Comparison of ENCODE assay signal across 8 mouse cellular contexts in the genomic region with DNA sequence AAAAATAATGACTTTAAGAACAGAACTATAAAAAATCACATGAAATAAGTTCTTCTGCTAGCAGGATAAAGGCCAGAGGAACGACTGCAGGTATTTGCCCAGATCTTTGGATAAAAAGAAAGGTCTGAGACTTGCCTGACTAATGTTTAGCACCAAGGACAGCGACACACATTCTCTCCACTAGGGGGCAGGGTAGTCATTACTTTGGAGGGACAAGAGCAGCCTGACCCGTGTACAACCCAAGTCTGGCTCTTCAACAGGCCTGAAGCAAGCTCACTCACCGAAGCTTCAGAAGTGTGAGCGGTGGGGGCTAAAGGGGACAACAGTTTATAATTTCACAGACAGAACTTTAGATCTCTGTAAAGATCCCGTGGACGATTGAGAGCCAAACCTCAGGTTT.
DNase-seq lines count a peak whose midpoint lies in the region; ATAC-seq and TF ChIP-seq lines count a peak whose summit lies in the region.

No protein-coding gene starts in this region.

- no peak for TF ChIP-seq EP300 in CH12.LX (IDR thresholded peaks at IDR 0.05; ENCODE audit: low read length)

- peak; percentile 61 to 84 for TF ChIP-seq CTCF in CH12.LX (conservative IDR thresholded peaks at IDR 0.05 in 1 of 2, IDR thresholded peaks at IDR 0.05 in 1 of 2; ENCODE audit: low read depth in 2 of 2, low read length in 2 of 2)
- TF ChIP-seq CTCF in lung, adult 2 months (IDR thresholded peaks at IDR 0.05; ENCODE audit: insufficient read depth, low read length), result peak; percentile 89

- H3K27ac ChIP-seq in CH12.LX (ENCODE audit: insufficient read depth, low read depth), result no peak overlapping the region

- peaks cover 0 to 7% of the 10 kb centered on the region in 2 experiments; a peak in 1 of 4 replicates for H3K4me1 ChIP-seq in CH12.LX (ENCODE audit: control insufficient read depth in 1 of 2, insufficient read depth in 2 of 2)
- H3K4me1 ChIP-seq in lung, adult 2 months (ENCODE audit: control insufficient read depth, insufficient read depth, low read length), result no peaks in the 10 kb centered on the region

- peak; percentile 77 for DNase-seq in CH12.LX (ENCODE audit: extremely low read depth)
- DNase-seq in adrenal gland, postnatal 14 days, result peak; percentile 88
- DNase-seq in embryo, embryonic 11.5 days (ENCODE audit: low read depth, low spot score), result peak; percentile 81
- DNase-seq in kidney, postnatal 36 days, result peak; percentile 73 to 89
- peak; percentile 78 for DNase-seq in lung, adult 2 months
- peak; percentile 94 for DNase-seq in retina, embryonic 14.5 days (ENCODE audit: low spot score)
- DNase-seq in thymus, postnatal 36 days, result peak; percentile 36 to 48

- no peak overlapping the region for H3K4me3 ChIP-seq in CH12.LX (replicated peaks in 1 of 3; ENCODE audit: low read depth in 2 of 3, low read length in 2 of 3, poor library complexity in 1 of 3)
- no peak overlapping the region for H3K4me3 ChIP-seq in lung, adult 2 months (replicated peaks; ENCODE audit: extremely low read depth, low read depth, low read length)

- H3K9ac ChIP-seq in CH12.LX (ENCODE audit: insufficient read depth, low read depth), result no peak overlapping the region

- H3K4me2 ChIP-seq in CH12.LX (ENCODE audit: insufficient read depth, low read depth, poor library complexity, severe bottlenecking), result no peak overlapping the region

- TF ChIP-seq POLR2A in CH12.LX (IDR thresholded peaks at IDR 0.05; ENCODE audit: low read depth, low read length), result no peak
- no peak for TF ChIP-seq POLR2A in lung, adult 2 months (IDR thresholded peaks at IDR 0.05; ENCODE audit: borderline replicate concordance, extremely low read depth, low read depth, low read length)

- peak; percentile 84 for ATAC-seq in granulocyte monocyte progenitor cell, adult 5-6 weeks (replicated peaks; ENCODE audit: poor library complexity, severe bottlenecking)

- 23% methylated on average over 7 of the region's 7 CpGs for WGBS in lung, adult 2 months

- H3K9me3 ChIP-seq in CH12.LX (replicated peaks; ENCODE audit: low read length), result no peaks in the 10 kb centered on the region

- no peaks in the 10 kb centered on the region for H3K27me3 ChIP-seq in CH12.LX (replicated peaks)

- peak; percentile 83 for TF ChIP-seq RAD21 in CH12.LX (IDR thresholded peaks at IDR 0.05; ENCODE audit: low read depth, low read length)

- H3K79me2 ChIP-seq in CH12.LX (replicated peaks; ENCODE audit: control insufficient read depth, extremely low read depth, insufficient read depth, poor library complexity, severe bottlenecking), result no peaks in the 10 kb centered on the region

- dilution Hi-C loops in CH12.LX (cut with MboI; ENCODE audit: extremely low pct_ligation_motif_present, extremely low pct_unique_long_range_greater_than_20kb, low sequenced_read_pairs), result no loop called here

- no peaks in the 10 kb centered on the region for H3K36me3 ChIP-seq in CH12.LX (replicated peaks in 1 of 2; ENCODE audit: control insufficient read depth in 1 of 2, insufficient read depth in 1 of 2, low read length in 1 of 2)

- in situ Hi-C loops in CH12.LX (cut with MboI; ENCODE audit: low pct_ligation_motif_present, low pct_unique_long_range_greater_than_20kb, low sequenced_read_pairs), result no loop called here

TF ChIP-seq in CH12.LX, 34 proteins besides CTCF, POLR2A, EP300 and RAD21:
- TF ChIP-seq E2F4 (IDR thresholded peaks at IDR 0.05; ENCODE audit: insufficient replicate concordance, low read depth, low read length), result no peak
- peak; percentile 83 for TF ChIP-seq SMC3 (IDR thresholded peaks at IDR 0.05; ENCODE audit: low read depth, low read length)
- peak; percentile 46; the same call in 1 of the 2 replicates for TF ChIP-seq ZC3H11A (IDR thresholded peaks at IDR 0.05; ENCODE audit: low read depth, low read length)
- no peak for TF ChIP-seq PAX5 (IDR thresholded peaks at IDR 0.05; ENCODE audit: low read length)

Comparison
In these comparisons a context has a peak if more than half of its experiments do, and no peak if none do; other contexts are left out.
1. DNase-seq: peak in every context shown above with its lines; median percentile 94 in retina, embryonic 14.5 days; 88 in adrenal gland, postnatal 14 days; 81 in embryo, embryonic 11.5 days; 81 in kidney, postnatal 36 days; 78 in lung, adult 2 months; 77 in CH12.LX; 42 in thymus, postnatal 36 days.